Mouse (Mus musculus): ENCODE data around the gene C1qb. TPM values are rescaled to one million over a fixed set of nuclear protein-coding genes. Genes with fewer than 3 reads are reported as not detected.

C1qb gene
- polyA plus RNA-seq, 1 experiment from 2014 or later: 34.9 TPM

DNA sequence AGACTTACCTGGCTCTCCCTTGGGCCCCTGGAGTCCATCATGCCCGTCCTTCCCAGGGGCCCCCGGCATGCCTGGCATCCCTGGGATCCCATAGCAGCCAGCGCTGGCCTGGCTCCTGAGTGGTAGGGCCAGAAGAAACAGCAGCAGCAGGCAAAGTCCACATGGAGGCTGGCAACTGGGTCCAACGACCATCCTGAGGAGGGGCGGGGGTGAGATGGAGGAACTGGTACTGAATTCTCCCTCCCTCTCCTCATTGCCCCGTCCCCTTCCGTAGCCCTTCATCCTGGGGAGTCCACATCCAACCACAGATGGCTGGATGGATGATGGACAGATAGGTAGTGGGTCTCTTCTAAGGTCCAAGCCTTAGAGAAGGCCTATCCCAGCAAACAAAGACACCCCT lies 6.4 kb upstream of the C1qb start:
- ATAC-seq (ENCODE audit: low FRiP score, low read depth): no peak
- peaks cover 4% of the 10 kb centered on the region for H3K4me1 ChIP-seq
- no peaks in the 10 kb centered on the region for H3K9me3 ChIP-seq
- 64% methylated on average over 7 of the region's 7 CpGs for WGBS
- no peak overlapping the region for H3K4me3 ChIP-seq
- no peak overlapping the region for H3K4me2 ChIP-seq (replicated peaks)
- no peaks in the 10 kb centered on the region for H3K36me3 ChIP-seq
- no peak overlapping the region for H3K9ac ChIP-seq
- H3K27me3 ChIP-seq (replicated peaks): peaks cover 38% of the 10 kb centered on the region
- no peak overlapping the region for H3K27ac ChIP-seq

DNA sequence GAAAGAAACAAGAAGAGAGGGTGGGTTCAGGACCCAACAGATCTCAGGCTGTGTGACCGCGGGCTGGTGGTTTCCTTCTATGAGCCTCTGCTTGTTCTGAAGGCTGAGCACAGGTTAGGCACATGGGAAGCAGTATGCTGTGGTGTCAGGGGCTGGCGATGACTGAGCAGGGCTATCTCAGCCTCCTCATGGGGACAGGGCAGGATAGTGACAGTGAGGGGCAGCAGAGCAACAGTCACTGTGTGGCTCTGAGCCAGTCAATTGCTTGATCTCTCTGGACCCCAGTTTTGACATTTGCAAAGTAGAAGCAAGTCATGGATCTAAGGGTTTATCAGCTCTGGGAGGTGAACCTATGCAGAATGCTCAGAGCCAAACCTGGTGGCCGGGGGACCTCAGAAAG lies 5.1 kb upstream of the C1qb start:
- Histone ChIP-seq H3K27me3 (replicated peaks) (peaks cover 29% of the 10 kb centered on the region), H3K4me3 (no peak overlapping the region), H3K36me3 (no peaks in the 10 kb centered on the region), H3K9me3 (no peaks in the 10 kb centered on the region), H3K27ac (no peak overlapping the region), H3K4me2 (replicated peaks) (no peak overlapping the region), H3K9ac (no peak overlapping the region), H3K4me1 (peaks cover 4% of the 10 kb centered on the region)
- 88% methylated on average over 4 of the region's 4 CpGs for WGBS
- ATAC-seq (ENCODE audit: low FRiP score, low read depth): no peak

- Histone ChIP-seq H3K27ac (no peak overlapping the region), H3K27me3 (replicated peaks) (peaks cover 20% of the 10 kb centered on the region), H3K4me2 (replicated peaks) (no peak overlapping the region), H3K9ac (no peak overlapping the region), H3K4me1 (no peaks in the 10 kb centered on the region), H3K4me3 (no peak overlapping the region), H3K9me3 (no peaks in the 10 kb centered on the region), H3K36me3 (no peaks in the 10 kb centered on the region)
- 85% methylated on average over 15 of the region's 15 CpGs for WGBS
- ATAC-seq (ENCODE audit: low FRiP score, low read depth): no peak
Measured at GRCm38 (mm10) chr4:136889981-136890380, 4.0 kb upstream of the C1qb start.

- Histone ChIP-seq H3K36me3 (no peaks in the 10 kb centered on the region), H3K27me3 (replicated peaks) (peaks cover 13% of the 10 kb centered on the region), H3K4me3 (no peak overlapping the region), H3K27ac (no peak overlapping the region), H3K4me2 (replicated peaks) (no peak overlapping the region), H3K4me1 (no peaks in the 10 kb centered on the region), H3K9me3 (no peaks in the 10 kb centered on the region), H3K9ac (no peak overlapping the region)
- 75% methylated on average over 5 of the region's 5 CpGs for WGBS
- no peak for ATAC-seq (ENCODE audit: low FRiP score, low read depth)
Measured at GRCm38 (mm10) chr4:136887714-136888113, 1.7 kb upstream of the C1qb start.

DNA sequence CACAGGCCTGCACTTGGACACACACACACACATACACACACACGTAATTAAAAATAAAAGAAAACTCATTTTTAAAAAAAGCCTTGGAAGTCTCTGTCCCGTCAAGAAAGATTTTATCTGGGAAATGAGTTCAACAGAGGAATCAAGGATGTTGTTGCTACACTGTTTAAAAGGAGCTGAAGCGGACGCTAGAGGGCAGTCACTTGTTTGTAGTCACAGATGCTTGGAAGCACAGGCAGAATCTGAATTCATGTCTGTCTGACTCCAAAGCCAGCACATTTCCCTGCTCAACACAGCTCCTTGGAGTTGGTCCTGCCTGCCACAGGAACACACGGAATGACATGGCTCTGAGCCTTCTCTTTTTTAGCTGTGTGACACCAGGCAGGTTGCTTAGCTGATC lies 7.4 kb downstream of the C1qb start:
- H3K36me3 ChIP-seq: no peaks in the 10 kb centered on the region
- no peaks in the 10 kb centered on the region for H3K9me3 ChIP-seq
- ATAC-seq (ENCODE audit: low FRiP score, low read depth): no peak
- H3K4me3 ChIP-seq: no peak overlapping the region
- no peak overlapping the region for H3K4me2 ChIP-seq (replicated peaks)
- H3K4me1 ChIP-seq: no peaks in the 10 kb centered on the region
- H3K27me3 ChIP-seq (replicated peaks): no peaks in the 10 kb centered on the region
- H3K9ac ChIP-seq: no peak overlapping the region
- 29% methylated on average over 5 of the region's 5 CpGs for WGBS
- no peak overlapping the region for H3K27ac ChIP-seq

GRCm38 (mm10) chr4:136878171-136878570 lies 7.8 kb downstream of the C1qb start:
- no peak for ATAC-seq (ENCODE audit: low FRiP score, low read depth)
- Histone ChIP-seq H3K4me3 (no peak overlapping the region), H3K36me3 (no peaks in the 10 kb centered on the region), H3K27ac (no peak overlapping the region), H3K9me3 (no peaks in the 10 kb centered on the region), H3K4me2 (replicated peaks) (no peak overlapping the region), H3K4me1 (no peaks in the 10 kb centered on the region), H3K9ac (no peak overlapping the region), H3K27me3 (replicated peaks) (no peaks in the 10 kb centered on the region)
- 56% methylated on average over 8 of the region's 8 CpGs for WGBS

- ATAC-seq (ENCODE audit: low FRiP score, low read depth): no peak
- 23% methylated on average over 7 of the region's 7 CpGs for WGBS
- H3K9ac ChIP-seq: no peak overlapping the region
Measured at GRCm38 (mm10) chr4:136876971-136877370, 9.0 kb downstream of the C1qb start.

DNA sequence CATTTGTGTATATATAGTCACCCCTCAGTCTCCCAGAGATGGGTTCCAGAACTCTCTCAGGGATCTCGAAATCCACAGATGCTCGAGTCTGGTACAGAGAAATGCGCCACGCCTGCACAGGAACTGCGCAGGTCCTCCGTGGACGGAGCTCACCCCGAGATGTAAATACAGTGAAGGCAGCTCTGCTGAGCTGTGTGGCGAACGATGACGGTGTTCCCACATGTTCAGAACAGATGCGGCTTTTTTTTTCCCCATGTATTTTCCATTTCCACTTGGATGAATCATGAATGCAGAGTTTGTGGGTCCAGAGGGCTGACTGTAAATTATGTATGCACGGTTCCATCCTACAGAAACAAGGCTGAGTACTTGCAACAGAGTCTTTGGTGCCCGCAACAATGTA lies 11.0 kb downstream of the C1qb start:
- H3K36me3 ChIP-seq: no peaks in the 10 kb centered on the region
- 90% methylated on average over 14 of the region's 14 CpGs for WGBS
- no peak overlapping the region for H3K27ac ChIP-seq
- no peak overlapping the region for H3K4me2 ChIP-seq (replicated peaks)
- no peak overlapping the region for H3K9ac ChIP-seq
- H3K4me3 ChIP-seq: no peak overlapping the region
- no peaks in the 10 kb centered on the region for H3K4me1 ChIP-seq
- H3K27me3 ChIP-seq (replicated peaks): no peaks in the 10 kb centered on the region
- H3K9me3 ChIP-seq: no peaks in the 10 kb centered on the region
- no peak for ATAC-seq (ENCODE audit: low FRiP score, low read depth)

More at GRCm38 (mm10) chr4:136876971-136877370, 9.0 kb downstream of the C1qb start:
- H3K9me3 ChIP-seq: no peaks in the 10 kb centered on the region
- H3K27me3 ChIP-seq (replicated peaks): no peaks in the 10 kb centered on the region
- no peaks in the 10 kb centered on the region for H3K36me3 ChIP-seq
- no peak overlapping the region for H3K4me2 ChIP-seq (replicated peaks)
- no peak overlapping the region for H3K4me3 ChIP-seq
- no peak overlapping the region for H3K27ac ChIP-seq
- H3K4me1 ChIP-seq: no peaks in the 10 kb centered on the region

- Histone ChIP-seq H3K27me3 (replicated peaks) (no peaks in the 10 kb centered on the region), H3K4me3 (no peak overlapping the region), H3K4me1 (peaks cover 31% of the 10 kb centered on the region), H3K36me3 (no peaks in the 10 kb centered on the region), H3K27ac (no peak overlapping the region), H3K9ac (no peak overlapping the region), H3K9me3 (no peaks in the 10 kb centered on the region), H3K4me2 (replicated peaks) (no peak overlapping the region)
- no peak for ATAC-seq (ENCODE audit: low FRiP score, low read depth)
- WGBS: 88% methylated on average over 6 of the region's 6 CpGs
Measured at GRCm38 (mm10) chr4:136868371-136868770, 17.6 kb downstream of the C1qb start.

DNA sequence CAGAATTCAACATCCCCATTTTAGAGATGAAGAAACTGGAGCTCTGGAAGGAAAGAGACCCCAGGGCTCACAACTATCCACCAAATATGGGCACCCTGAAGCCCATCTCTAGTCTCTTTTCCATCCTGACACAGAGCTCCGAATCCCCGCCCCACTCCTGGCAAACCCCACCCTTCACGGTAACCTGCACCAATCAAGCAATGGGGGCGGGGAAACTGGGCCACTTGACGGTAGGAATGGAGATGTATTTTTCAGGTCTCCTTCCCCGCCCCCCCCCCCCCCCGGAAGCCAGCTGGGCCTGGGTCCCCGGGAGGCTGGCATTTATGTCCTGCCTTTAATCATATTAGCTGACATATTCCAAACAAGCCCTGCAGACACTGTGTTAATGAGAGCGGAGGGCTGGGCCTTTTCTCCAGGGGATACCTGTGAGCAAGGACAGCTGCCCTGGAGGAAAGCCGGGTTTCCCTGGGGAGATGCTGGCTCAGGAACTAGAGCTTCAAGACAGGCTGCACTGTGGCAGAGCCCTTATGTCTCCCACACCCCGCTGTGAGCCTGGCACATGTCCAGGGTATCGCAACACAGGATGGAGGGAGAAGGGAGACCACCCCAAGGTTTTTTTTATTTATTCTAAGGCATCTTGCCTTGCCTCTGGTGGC lies 18.2 kb downstream of the C1qb start:
- ATAC-seq (ENCODE audit: low FRiP score, low read depth): peak; percentile 39
- Histone ChIP-seq H3K9me3 (no peaks in the 10 kb centered on the region), H3K27ac (0 out of 2 replicates have a peak overlapping the region, but pooled peaks have one; percentile 32), H3K9ac (no peak overlapping the region), H3K36me3 (no peaks in the 10 kb centered on the region), H3K4me1 (peaks cover 36% of the 10 kb centered on the region), H3K4me2 (replicated peaks) (peak overlapping the region; percentile 14; the same call in 1 of the 2 replicates), H3K27me3 (replicated peaks) (no peaks in the 10 kb centered on the region), H3K4me3 (no peak overlapping the region)
- WGBS: 17% methylated on average over 12 of the region's 12 CpGs

GRCm38 (mm10) chr4:136865531-136865930 lies 20.5 kb downstream of the C1qb start:
- peak overlapping the region; percentile 43 for H3K4me2 ChIP-seq (replicated peaks)
- H3K36me3 ChIP-seq: no peaks in the 10 kb centered on the region
- 0 out of 2 replicates have a peak, but pooled peaks have one; percentile 18 for ATAC-seq (ENCODE audit: low FRiP score, low read depth)
- 48% methylated on average over 5 of the region's 5 CpGs for WGBS
- peaks cover 51% of the 10 kb centered on the region for H3K4me1 ChIP-seq
- H3K9me3 ChIP-seq: no peaks in the 10 kb centered on the region
- H3K27ac ChIP-seq: peak overlapping the region; percentile 67
- no peak overlapping the region for H3K9ac ChIP-seq
- H3K4me3 ChIP-seq: no peak overlapping the region
- no peaks in the 10 kb centered on the region for H3K27me3 ChIP-seq (replicated peaks)

DNA sequence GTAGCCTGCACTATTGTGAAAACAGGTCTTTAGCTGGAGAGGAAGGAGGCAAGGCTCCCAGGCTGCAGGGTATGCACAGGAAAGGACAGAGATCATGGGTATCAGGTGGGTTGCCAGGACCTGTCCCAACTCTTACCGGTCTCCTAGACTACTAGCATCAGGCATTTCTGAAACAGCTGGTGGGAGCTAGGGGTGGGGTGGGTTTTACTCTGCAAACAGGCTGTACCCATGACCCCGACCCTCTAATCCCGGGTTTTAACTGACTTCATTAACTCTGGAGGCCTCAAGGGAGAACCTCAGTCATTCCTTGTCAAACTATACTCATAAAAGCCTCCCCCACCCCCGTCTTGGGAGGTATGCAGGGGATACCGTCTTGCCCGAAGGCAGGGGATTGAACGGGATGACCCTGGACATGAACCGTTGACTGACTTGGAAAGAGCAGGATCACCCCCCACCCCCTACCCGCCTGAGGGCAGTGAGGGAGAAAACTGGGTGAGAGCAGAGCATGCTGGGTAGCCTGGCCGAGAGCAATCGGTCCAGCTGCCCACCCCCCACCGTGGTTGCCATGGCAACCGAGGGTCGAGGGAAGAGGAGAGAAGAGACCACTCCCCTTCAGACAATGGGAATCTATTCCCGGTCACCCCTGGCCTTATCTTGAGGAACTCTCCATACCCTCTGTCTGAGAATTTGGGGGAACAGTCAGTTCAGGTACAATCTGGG lies 21.1 kb downstream of the C1qb start:
- Histone ChIP-seq H3K9ac (no peak overlapping the region), H3K36me3 (no peaks in the 10 kb centered on the region), H3K27me3 (replicated peaks) (no peaks in the 10 kb centered on the region), H3K27ac (peak overlapping the region; percentile 67), H3K4me1 (peaks cover 51% of the 10 kb centered on the region), H3K4me3 (no peak overlapping the region), H3K9me3 (no peaks in the 10 kb centered on the region), H3K4me2 (replicated peaks) (peak overlapping the region; percentile 43)
- peak; percentile 61; the same call in 1 of the 2 replicates for ATAC-seq (ENCODE audit: low FRiP score, low read depth)
- WGBS: 6% methylated on average over 15 of the region's 15 CpGs
